In the genomic region with DNA sequence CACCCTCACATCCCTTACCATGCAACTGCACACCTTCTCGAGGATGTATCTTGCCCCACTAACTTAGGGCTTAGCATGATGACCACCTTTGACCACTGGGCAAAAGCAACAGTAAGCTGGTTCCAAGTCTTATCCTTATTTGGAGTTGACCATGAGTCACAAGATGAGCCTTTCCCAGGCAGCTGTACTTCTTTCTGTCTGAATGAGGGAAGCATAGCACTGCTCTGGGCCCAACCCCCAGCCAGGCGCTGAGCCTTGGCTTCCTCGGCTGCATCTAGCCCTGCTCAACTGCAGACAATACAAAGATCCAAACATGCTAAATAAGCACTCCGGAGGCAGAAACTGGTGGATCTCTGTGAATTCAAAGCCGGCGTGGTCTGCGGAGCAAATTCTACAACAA, we compare ENCODE assay signal across 12 mouse cellular contexts.
DNase-seq lines count a peak whose midpoint lies in the region; ATAC-seq and TF ChIP-seq lines count a peak whose summit lies in the region.
"Had no signal": no experiment of that assay in that cellular context is flagged by ENCODE, and none has a peak within 500 bp of the region (broad histone marks: within the 10 kb centered on the region; RNA-seq: fewer than 3 reads in every experiment).

No protein-coding gene starts in this region.

- H3K4me1 ChIP-seq in heart, embryonic 11.5 days (ENCODE audit: control insufficient read depth, insufficient read depth, low read length) = no peaks in the 10 kb centered on the region
- no peaks in the 10 kb centered on the region for H3K4me1 ChIP-seq in kidney, postnatal 0 days (replicated peaks; ENCODE audit: insufficient read depth, low read length)
- no peaks in the 10 kb centered on the region for H3K4me1 ChIP-seq in midbrain, postnatal 0 days (ENCODE audit: insufficient read depth, low read length)

- H3K9me3 ChIP-seq in heart, embryonic 11.5 days (replicated peaks; ENCODE audit: control insufficient read depth, low read length) = no peaks in the 10 kb centered on the region
- no peaks in the 10 kb centered on the region for H3K9me3 ChIP-seq in kidney, postnatal 0 days (replicated peaks; ENCODE audit: low read length)
- H3K9me3 ChIP-seq in midbrain, postnatal 0 days (ENCODE audit: low read length) = no peaks in the 10 kb centered on the region
- H3K9me3 ChIP-seq: hindbrain, embryonic 10.5 days; limb, embryonic 10.5 days had no signal

- H3K27me3 ChIP-seq in heart, embryonic 11.5 days (ENCODE audit: control insufficient read depth, insufficient read depth, low read length) = peaks cover 3% of the 10 kb centered on the region; the same call in 1 of the 2 replicates
- H3K27me3 ChIP-seq in kidney, postnatal 0 days (ENCODE audit: insufficient read depth, low read length) = no peaks in the 10 kb centered on the region
- no peaks in the 10 kb centered on the region for H3K27me3 ChIP-seq in midbrain, postnatal 0 days (ENCODE audit: insufficient read depth, low read length)

- ATAC-seq in heart, embryonic 11.5 days (replicated peaks; ENCODE audit: insufficient number of reproducible peaks, low FRiP score, low TSS enrichment) = no peak
- no peak for ATAC-seq in kidney, postnatal 0 days (replicated peaks; ENCODE audit: low FRiP score, low read depth)
- no peak for ATAC-seq in midbrain, postnatal 0 days (ENCODE audit: low FRiP score)
- ATAC-seq in inflammation-experienced regulatory T-cells, adult 6 months = no peak

- no peak overlapping the region for H3K27ac ChIP-seq in heart, embryonic 11.5 days (ENCODE audit: low read depth, low read length)
- H3K27ac ChIP-seq in kidney, postnatal 0 days = no peak overlapping the region
- H3K27ac ChIP-seq in midbrain, postnatal 0 days (ENCODE audit: low read depth, low read length) = no peak overlapping the region
- H3K27ac ChIP-seq: hindbrain, embryonic 10.5 days; limb, embryonic 10.5 days; macrophage had no signal

- no peak overlapping the region for H3K4me3 ChIP-seq in heart, embryonic 11.5 days (ENCODE audit: low read depth, low read length)
- no peak overlapping the region for H3K4me3 ChIP-seq in kidney, postnatal 0 days (replicated peaks; ENCODE audit: low read depth, low read length)
- no peak overlapping the region for H3K4me3 ChIP-seq in midbrain, postnatal 0 days (ENCODE audit: low read depth, low read length)
- H3K4me3 ChIP-seq: hindbrain, embryonic 10.5 days; limb, embryonic 10.5 days had no signal

- no peak for TF ChIP-seq CTCF in kidney, postnatal 0 days (IDR thresholded peaks at IDR 0.05; ENCODE audit: low read depth)
- no peak for TF ChIP-seq CTCF in midbrain, postnatal 0 days (IDR thresholded peaks at IDR 0.05)

- no peak overlapping the region for H3K9ac ChIP-seq in heart, embryonic 11.5 days (ENCODE audit: low read depth, low read length)
- no peak overlapping the region for H3K9ac ChIP-seq in kidney, postnatal 0 days (ENCODE audit: low read depth, low read length)
- no peak overlapping the region for H3K9ac ChIP-seq in midbrain, postnatal 0 days (replicated peaks; ENCODE audit: low read length, poor library complexity, severe bottlenecking)

- DNase-seq in heart, adult 11 months = peak; percentile 94
- peak; percentile 24 for DNase-seq in urinary bladder, postnatal 14 days (ENCODE audit: low spot score)
- no peak for DNase-seq in urinary bladder, adult 18-20 months (ENCODE audit: low spot score in 2 of 2)
- peak; percentile 20 for DNase-seq in kidney, postnatal 0 days (ENCODE audit: low spot score)
- no peak for DNase-seq in thymus, postnatal 10 days (ENCODE audit: low spot score in 2 of 2)
- no peak for DNase-seq in midbrain, postnatal 0 days (ENCODE audit: low spot score)
- DNase-seq: cerebellum, adult 2 months had no signal

- H3K4me2 ChIP-seq in heart, embryonic 11.5 days = no peak overlapping the region
- no peak overlapping the region for H3K4me2 ChIP-seq in kidney, postnatal 0 days (ENCODE audit: low read length)
- H3K4me2 ChIP-seq in midbrain, postnatal 0 days (ENCODE audit: low read depth, low read length, poor library complexity, severe bottlenecking) = no peak overlapping the region

- 74% methylated on average over 7 of the region's 7 CpGs for WGBS in heart, embryonic 11.5 days (ENCODE audit: insufficient replicate concordance)
- 82% methylated on average over 7 of the region's 7 CpGs for WGBS in kidney, postnatal 0 days
- 69% methylated on average over 7 of the region's 7 CpGs for WGBS in midbrain, postnatal 0 days

- H3K36me3 ChIP-seq in heart, embryonic 11.5 days (ENCODE audit: control insufficient read depth, insufficient read depth, low read length) = no peaks in the 10 kb centered on the region
- no peaks in the 10 kb centered on the region for H3K36me3 ChIP-seq in kidney, postnatal 0 days (ENCODE audit: insufficient read depth, low read length)
- H3K36me3 ChIP-seq in midbrain, postnatal 0 days (ENCODE audit: insufficient read depth, low read length) = no peaks in the 10 kb centered on the region
- H3K36me3 ChIP-seq: hindbrain, embryonic 10.5 days; limb, embryonic 10.5 days had no signal

Comparison
In these comparisons a context has a peak if more than half of its experiments do, and no peak if none do; other contexts are left out.
1. DNase-seq: peak in heart, adult 11 months (single experiment), urinary bladder, postnatal 14 days (single experiment) and kidney, postnatal 0 days (single experiment); none in urinary bladder, adult 18-20 months (0 of 2), thymus, postnatal 10 days (0 of 2) and midbrain, postnatal 0 days (single experiment).